Mouse (Mus musculus) small intestine, adult 2 months (tissue): ENCODE data around the gene Prpf18. TPM values are rescaled to one million over a fixed set of nuclear protein-coding genes. Genes with fewer than 3 reads are reported as not detected.
"Not testable (repeated sequence)": the region's sequence is repeated elsewhere in the genome, so short reads cannot be mapped to it uniquely, and the experiment has no call there.

Source experiments
- H3K27ac ChIP-seq: fragments of 200-500 bp; 2 replicates; pipeline ENCODE4 v1.5.1; 2012; ENCODE audit warnings: low read depth, low read length, control low read depth, inconsistent platforms; ENCODE audit not compliant: insufficient read depth
- H3K27me3 ChIP-seq: fragments of 200-500 bp; 2 replicates; pipeline ENCODE4 v1.6.1; 2012; ENCODE audit warnings: mild to moderate bottlenecking, moderate library complexity, low read length, inconsistent platforms; ENCODE audit not compliant: control insufficient read depth, insufficient read depth
- H3K36me3 ChIP-seq: fragments of 200-500 bp; 2 replicates; pipeline ENCODE4 v1.6.1; 2012; ENCODE audit warnings: mild to moderate bottlenecking, low read length, control low read depth, inconsistent platforms; ENCODE audit not compliant: control insufficient read depth, insufficient read depth
- H3K4me1 ChIP-seq: fragments of 200-500 bp; 2 replicates; pipeline ENCODE4 v1.6.1; 2012; ENCODE audit warnings: low read length, inconsistent platforms, mixed read lengths; ENCODE audit not compliant: control insufficient read depth, insufficient read depth, insufficient read length
- H3K4me3 ChIP-seq: fragments of 200-500 bp; 2 replicates; pipeline ENCODE4 v1.5.1; 2012; ENCODE audit warnings: low read depth, mild to moderate bottlenecking, control low read depth, inconsistent platforms, low read length, moderate library complexity
- CTCF ChIP-seq: fragments of 200-500 bp; IDR thresholded peaks from 2 replicates; pipeline ENCODE4 v1.5.1; 2012; ENCODE audit warnings: low read depth, mild to moderate bottlenecking, control low read depth, inconsistent platforms, low read length, moderate library complexity, mixed read lengths; ENCODE audit not compliant: insufficient replicate concordance, insufficient read length; ENCODE audit errors: extremely low read depth
- POLR2A ChIP-seq: fragments of 200-500 bp; IDR thresholded peaks from 2 replicates; pipeline ENCODE4 v1.6.1; 2012; ENCODE audit warnings: low read depth, mild to moderate bottlenecking, control low read depth, inconsistent platforms, low read length, moderate library complexity
- WGBS: fragments of 180-500 bp; shearing (Covaris S2); methylation state at CpG from one replicate; pipeline ENCODE4 v1.1.7; 2018; 5-methylcytosine and 5-hydroxymethylcytosine counted together
- polyA plus RNA-seq: library from polyadenylated mRNA; depleted of rRNA; stranded (reverse); fragments of >200 nt; gene quantifications from 2 replicates; pipeline ENCODE4 v1.2.3, GENCODE M21; 2012

The Prpf18 gene
- polyA plus RNA-seq, 1 experiment, result 3.5 TPM

DNA sequence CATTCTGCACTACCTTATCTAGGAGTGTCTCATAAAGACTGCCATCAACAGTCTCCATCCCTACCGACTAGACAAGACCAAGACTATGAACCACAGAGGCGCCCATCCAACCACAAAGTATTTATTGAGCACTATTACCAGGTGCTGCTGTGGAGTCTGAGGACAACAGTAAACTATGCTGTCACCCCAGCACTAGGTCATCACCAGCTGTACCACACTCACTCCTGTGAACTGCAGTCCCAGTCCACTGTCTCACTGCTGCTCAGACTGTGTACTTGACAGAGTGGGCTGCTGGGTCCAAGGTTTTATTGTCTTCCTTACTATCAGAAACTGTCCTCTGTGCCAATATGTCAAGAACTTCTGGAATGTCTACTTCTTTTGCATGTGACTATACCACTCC is 23.0 kb downstream of the Prpf18 start:
- WGBS, result 89% methylated on average over 2 of the region's 2 CpGs
- Histone ChIP-seq H3K27me3 (no peaks in the 10 kb centered on the region), H3K4me3 (no peak overlapping the region), H3K4me1 (no peaks in the 10 kb centered on the region), H3K27ac (no peak overlapping the region), H3K36me3 (peaks cover 35% of the 10 kb centered on the region)
- TF ChIP-seq CTCF (no peak), POLR2A (no peak)

DNA sequence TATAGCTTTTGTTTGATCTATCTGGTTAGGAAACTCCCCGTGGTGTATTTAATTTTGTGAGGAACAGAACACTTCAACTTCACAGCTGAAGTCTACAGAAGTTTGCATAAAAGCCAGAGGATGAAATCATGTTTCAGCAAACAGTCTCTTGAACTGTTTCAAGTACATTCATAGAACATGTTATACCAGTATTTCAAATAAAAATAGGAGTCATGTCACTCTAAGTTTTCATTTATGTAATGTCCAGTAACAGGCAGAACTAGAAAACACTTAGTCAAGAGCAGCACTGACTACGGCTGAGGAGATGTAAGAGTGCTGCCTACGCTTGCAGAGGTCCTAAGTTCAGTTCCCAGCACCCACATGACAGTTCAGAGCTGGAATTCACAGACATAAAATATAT is 25.0 kb downstream of the Prpf18 start:
- no peak overlapping the region for H3K27ac ChIP-seq
- TF ChIP-seq CTCF, result no peak
- no peak for TF ChIP-seq POLR2A
- WGBS, result 89% methylated on average over 3 of the region's 3 CpGs

DNA sequence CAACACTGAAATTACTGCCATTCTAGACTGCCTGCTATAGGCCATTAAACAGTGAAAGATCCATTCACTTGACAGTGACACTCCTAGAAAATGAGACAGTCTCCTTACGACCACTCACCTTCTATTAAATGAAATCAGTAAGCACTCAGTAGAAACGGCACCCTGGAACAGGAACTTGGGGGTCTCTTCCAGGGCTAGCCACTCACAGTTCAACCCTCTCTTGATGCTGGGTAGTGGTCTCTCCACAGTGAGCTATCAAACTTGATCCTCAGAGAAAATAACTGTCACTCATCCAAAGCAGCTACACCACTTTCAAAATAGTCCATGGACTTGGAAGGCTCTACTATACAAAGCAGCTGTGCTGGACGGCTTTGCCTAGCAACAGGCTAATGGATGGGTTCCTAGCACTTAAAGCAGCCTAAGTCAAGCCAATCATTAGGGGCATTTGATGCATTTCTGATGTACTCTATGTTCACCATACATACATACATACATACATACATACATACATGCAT is 30.4 kb downstream of the Prpf18 start:
- no peaks in the 10 kb centered on the region for H3K27me3 ChIP-seq
- WGBS, result 75% methylated on average over 3 of the region's 3 CpGs
- H3K36me3 ChIP-seq, result peaks cover 15% of the 10 kb centered on the region
- TF ChIP-seq CTCF, result no peak
- no peak for TF ChIP-seq POLR2A
- H3K27ac ChIP-seq, result no peak overlapping the region
- H3K4me3 ChIP-seq, result no peak overlapping the region
- no peaks in the 10 kb centered on the region for H3K4me1 ChIP-seq

More for the DNA sequence above, 25.0 kb downstream of the Prpf18 start:
- Histone ChIP-seq H3K4me3 (no peak overlapping the region), H3K36me3 (peaks cover 29% of the 10 kb centered on the region), H3K27me3 (no peaks in the 10 kb centered on the region), H3K4me1 (no peaks in the 10 kb centered on the region)

GRCm38 (mm10) chr2:4620640-4621401 is 31.1 kb downstream of the Prpf18 start:
- 84% methylated on average over 12 of the region's 12 CpGs for WGBS
- no peak overlapping the region for H3K4me3 ChIP-seq
- TF ChIP-seq CTCF (no peak), POLR2A (no peak)
- H3K4me1 ChIP-seq, result no peaks in the 10 kb centered on the region
- no peak overlapping the region for H3K27ac ChIP-seq
- no peaks in the 10 kb centered on the region for H3K27me3 ChIP-seq
- peaks cover 15% of the 10 kb centered on the region for H3K36me3 ChIP-seq

DNA sequence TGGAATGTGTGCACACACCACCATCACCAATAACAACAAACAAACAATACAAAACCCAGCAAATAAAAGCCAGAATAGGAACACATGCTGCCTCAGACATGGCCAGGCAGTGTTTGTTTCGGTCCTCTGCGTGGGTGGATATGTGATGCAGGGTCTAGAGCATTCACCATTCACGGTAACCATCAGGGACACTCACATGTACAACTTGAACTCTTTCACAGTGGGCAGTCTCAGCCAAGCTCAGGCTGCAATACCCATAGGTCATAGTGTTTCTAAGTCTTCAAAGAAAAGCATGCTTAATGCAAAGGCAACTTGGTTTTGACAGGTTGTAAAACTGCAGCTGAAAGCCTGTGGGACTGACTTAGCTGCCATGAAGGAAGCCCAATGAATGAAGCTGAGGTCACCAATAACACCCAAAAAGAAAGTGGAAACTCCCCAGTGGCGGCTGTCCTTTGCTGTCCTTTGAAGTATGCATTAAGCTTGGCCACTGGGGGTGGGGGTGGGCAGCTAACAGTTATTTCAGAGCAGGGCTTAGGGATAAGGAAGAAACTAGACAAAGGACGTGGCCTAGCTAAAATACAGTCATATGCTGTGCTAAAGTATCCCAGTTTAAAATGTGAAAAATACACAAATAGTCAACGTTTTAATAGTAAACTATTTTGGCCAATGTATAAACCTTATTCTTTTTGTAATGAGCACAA is 31.9 kb downstream of the Prpf18 start:
- TF ChIP-seq POLR2A, result no peak
- no peak for TF ChIP-seq CTCF
- Histone ChIP-seq H3K4me3 (no peak overlapping the region), H3K27me3 (no peaks in the 10 kb centered on the region), H3K4me1 (no peaks in the 10 kb centered on the region), H3K36me3 (peaks cover 15% of the 10 kb centered on the region), H3K27ac (no peak overlapping the region)
- WGBS, result 61% methylated on average over 6 of the region's 6 CpGs

- H3K27me3 ChIP-seq, H3K4me1 ChIP-seq, H3K36me3 ChIP-seq, H3K4me3 ChIP-seq, H3K27ac ChIP-seq: not testable (repeated sequence)
Measured at GRCm38 (mm10) chr2:4619126-4619525, 32.8 kb downstream of the Prpf18 start.

- H3K4me3 ChIP-seq, result no peak overlapping the region
- no peak overlapping the region for H3K27ac ChIP-seq
- H3K4me1 ChIP-seq, result no peaks in the 10 kb centered on the region
- TF ChIP-seq CTCF, result no peak
- no peak for TF ChIP-seq POLR2A
- peaks cover 6% of the 10 kb centered on the region for H3K36me3 ChIP-seq
- H3K27me3 ChIP-seq, result no peaks in the 10 kb centered on the region
- WGBS, result 85% methylated on average over 4 of the region's 4 CpGs
Measured at GRCm38 (mm10) chr2:4616995-4617394, 34.9 kb downstream of the Prpf18 start.
